Mouse (Mus musculus) olfactory bulb, adult 2 months (tissue): ENCODE measurements around the gene Emcn.

Source experiments
- CTCF ChIP-seq: fragments of 200-500 bp; IDR thresholded peaks from 2 replicates; pipeline ENCODE4 v1.5.1; 2012; ENCODE audit warnings: low read depth, mild to moderate bottlenecking, low read length, moderate library complexity; ENCODE audit not compliant: insufficient read depth
- POLR2A ChIP-seq: fragments of 200-500 bp; IDR thresholded peaks from 2 replicates; pipeline ENCODE4 v1.6.1; 2012; ENCODE audit warnings: mild to moderate bottlenecking, low read depth, low read length, moderate library complexity; ENCODE audit not compliant: insufficient read depth

DNA sequence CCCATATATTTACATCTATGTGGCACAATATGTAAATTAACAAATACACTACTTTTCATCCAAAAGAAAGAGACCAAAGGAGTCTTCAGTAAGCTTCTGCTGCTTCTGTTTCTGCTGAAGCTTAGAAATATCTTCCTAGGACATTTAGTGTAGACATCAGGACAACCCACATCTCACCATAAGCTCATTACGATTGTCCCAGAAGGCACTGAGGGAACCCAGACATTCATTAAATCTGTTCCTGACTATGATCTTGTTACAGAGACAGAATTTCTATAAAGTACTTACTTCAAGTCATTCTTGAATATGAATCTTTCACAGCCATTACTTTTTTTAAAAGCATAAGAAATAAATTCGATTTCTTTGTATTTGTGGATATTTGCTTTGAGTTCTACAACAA, 41.4 kb downstream of the Emcn start:
- TF ChIP-seq POLR2A (no peak), CTCF (no peak)
